Mouse (Mus musculus): ENCODE data around the gene Fkbp15.

DNA sequence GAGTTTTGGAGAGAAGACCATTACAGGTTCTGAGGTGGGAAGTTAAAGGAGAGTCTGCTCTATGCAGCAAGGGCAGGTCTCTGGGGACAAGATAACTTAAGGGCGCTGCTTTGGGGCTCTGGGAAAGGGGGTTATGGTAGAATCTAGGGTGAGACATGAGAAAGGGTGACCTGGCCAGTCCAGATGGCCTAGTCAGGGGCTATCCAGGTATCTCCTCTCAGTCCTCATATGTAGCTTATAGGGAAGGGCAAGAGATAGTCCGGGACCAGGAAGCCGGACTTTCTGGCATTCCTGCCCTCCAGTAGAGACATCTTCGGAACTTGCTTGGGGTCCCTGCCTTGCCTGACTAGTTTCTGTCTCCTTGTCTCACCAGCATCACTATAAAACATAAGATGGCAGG, 108.6 kb downstream of the Fkbp15 start:
- TF ChIP-seq POLR2A (IDR thresholded peaks at IDR 0.05; ENCODE audit: low read depth, low read length) (no peak), CTCF (conservative IDR thresholded peaks at IDR 0.05; ENCODE audit: insufficient read depth, insufficient read length, low read depth, low read length) (no peak)

All from kidney, adult 2 months (tissue).